Mouse (Mus musculus): ENCODE measurements at regions not wholly inside any gene's neighbourhood (a gene's known extent, or its start where the extent isn't known, plus 50 kb on each side); places are given as distances from the start of the nearest gene placed in this dataset.
"Not testable (repeated sequence)": the region's sequence is repeated elsewhere in the genome, so short reads cannot be mapped to it uniquely, and the experiment has no call there.

DNA sequence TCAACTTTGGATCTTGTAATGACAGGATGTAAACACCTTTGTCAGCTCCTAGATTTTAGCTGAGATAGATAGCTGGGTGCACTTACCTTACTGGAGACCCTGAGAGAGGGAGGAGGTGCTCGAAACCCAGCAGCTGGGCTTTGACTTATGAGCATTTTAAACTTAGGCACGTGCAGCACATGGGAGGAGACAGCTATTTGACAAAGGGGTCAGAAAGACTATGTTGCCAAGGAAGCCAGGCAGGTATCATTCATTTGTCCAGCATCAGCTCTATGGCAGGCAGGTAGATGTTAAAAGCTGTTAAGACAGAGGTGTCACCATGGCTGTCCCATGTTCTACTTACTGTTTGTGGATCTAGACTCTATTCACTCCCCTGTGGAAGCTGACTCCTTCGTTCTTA is 120.0 kb upstream of the Tet2 start:
- no peak for DNase-seq (ENCODE audit: low read depth, low spot score)

DNA sequence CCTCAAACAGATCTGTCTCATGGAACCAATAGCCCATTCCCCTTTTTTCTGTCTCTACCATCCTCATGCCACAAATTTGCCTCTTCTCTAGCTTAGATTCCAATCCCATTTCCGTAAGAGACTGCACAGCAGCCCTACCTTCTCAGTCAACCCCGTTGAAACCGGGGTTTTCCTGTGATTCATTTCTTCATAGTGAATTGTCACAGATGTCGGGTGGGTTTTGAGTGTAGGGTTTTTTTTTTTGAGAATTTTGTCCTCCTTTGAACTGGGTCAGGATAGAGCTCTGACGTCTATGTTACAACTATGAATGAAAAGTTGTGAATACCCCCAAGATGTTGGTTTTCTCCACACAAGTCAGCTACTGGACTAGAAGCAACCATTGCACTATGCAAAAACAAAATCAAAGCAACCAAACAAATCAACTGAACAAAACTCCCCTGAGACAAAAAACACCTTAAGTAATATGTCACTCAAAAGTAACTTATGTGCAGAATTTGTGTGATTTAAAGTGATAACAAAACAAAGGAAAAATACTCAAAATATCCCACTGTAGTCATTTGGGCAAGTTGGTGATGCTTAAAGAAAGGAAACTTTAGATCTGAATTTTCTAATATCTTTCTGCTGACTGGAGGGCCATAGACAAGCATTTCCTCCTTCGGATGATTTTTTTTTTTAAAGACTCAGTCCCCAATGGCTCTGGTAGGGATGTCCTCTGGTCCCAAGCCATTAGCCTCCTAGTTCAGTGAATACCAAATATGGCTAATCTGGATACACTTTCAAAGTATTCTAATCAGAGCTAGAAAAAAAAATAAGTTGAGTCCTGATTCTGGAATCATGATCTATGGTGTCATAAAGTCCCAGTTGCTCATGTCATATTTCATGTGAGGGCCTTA is 120.7 kb upstream of the Tet2 start:
- DNase-seq (ENCODE audit: low read depth, low spot score): no peak

DNA sequence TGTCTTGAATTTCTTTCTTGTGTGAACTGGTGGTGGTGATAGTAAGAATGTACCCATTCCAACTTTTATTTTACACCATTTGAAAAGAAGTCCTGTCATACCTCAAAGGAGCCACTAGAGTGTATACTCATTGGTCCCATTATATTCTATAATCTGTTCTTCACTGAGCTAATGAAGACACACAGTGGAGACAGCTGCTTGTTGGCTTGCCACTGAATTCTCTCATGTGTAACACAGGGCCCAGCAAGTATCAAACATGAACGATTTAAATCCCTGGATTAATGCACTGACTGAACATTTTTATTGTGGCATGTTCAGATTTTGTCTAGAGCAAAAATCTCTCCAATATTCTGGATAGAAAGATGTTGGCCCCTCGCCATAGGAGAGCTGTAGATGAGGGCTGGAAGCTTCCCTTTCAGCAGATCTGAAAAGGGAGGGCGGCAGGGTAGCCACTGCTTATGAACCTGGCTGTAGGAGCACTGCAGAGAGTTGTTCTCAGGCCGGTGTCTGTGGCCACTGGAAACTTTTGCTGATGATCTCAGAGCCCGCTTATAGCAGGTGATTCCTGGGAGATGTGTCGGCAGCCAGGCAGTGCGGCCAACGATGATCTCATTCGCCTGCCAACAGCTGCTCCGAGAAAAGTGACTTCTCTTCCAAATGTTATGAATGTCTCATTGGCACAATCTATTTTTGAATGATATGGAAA is 128.0 kb upstream of the Tet2 start:
- DNase-seq (ENCODE audit: low read depth, low spot score): no peak

DNA sequence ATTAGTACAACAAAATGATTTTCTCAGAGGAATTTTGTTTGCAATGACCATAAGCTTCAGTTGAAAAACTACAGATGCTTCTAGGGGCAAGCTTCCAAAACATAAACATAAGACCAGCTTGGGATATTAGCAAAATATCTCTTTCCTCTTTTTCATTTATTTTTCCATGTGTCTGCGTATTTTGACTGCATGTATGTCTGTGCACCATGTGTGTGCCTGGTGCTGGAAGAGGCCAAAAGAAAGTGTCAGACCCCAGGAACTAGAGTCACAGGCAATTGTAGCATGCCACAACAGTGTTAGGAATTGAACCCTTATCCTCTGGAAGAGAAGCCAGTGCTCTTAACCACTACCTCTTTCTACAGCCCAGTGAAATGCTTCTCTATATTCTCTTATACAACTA is 133.0 kb upstream of the Tet2 start:
- no peak for DNase-seq (ENCODE audit: low read depth, low spot score)

DNA sequence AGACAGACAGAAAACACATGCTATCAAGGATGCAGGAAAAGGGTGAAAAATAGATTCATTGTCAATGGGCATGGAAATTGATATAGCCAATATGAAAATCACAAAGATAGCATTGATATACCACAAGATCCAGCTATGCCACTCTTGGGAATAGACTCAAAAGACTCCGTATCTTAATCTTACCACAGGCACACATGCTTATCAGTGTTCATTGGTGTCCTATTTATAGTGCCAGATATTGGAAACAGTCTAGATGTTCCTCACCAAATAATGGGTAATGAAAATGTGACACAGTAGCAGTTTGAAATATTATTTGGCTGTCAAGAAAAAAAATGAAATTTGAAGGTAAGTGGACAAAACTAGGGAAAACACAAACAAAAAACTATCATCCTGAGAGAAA is 135.0 kb upstream of the Tet2 start:
- DNase-seq (ENCODE audit: low read depth, low spot score): no peak

DNA sequence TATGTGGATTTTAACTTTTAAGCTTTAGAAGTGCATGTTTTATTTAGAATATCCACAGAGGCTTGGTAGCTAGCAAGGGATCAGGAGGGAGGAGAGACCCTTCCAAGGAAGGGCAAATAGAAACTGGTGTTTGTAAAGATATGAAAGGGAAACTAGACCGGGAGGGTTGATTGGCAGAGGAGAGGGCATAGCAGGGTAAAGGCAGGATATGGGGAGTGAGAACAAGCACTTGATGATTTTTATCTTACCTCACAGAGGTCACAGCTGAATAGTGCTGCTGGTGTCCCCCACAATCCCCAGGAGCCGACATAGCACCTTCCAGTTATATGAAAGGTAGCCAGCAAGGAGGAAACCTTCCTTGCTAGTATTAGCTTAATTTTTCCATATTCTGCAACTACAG is 135.4 kb upstream of the Tet2 start:
- DNase-seq (ENCODE audit: low read depth, low spot score): no peak

DNA sequence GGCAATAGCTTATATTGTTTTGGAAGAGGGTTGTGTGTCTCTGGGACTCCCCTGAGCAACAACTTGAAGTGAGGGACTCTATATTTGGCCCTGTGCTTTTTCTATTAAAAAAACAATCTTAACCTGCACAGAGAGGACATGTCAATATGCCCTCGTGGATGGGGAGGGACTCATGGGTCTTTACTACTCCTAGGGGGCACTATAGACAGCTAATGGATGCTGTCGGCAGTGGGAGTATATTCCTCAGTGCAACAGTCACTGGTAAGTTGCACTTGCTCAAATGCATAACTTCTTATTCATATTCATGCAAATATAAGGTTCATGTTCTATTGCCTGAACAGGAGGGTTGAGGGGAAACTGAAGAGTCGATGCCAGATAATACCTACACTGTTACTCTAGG is 135.9 kb upstream of the Tet2 start:
- no peak for DNase-seq (ENCODE audit: low read depth, low spot score)

DNA sequence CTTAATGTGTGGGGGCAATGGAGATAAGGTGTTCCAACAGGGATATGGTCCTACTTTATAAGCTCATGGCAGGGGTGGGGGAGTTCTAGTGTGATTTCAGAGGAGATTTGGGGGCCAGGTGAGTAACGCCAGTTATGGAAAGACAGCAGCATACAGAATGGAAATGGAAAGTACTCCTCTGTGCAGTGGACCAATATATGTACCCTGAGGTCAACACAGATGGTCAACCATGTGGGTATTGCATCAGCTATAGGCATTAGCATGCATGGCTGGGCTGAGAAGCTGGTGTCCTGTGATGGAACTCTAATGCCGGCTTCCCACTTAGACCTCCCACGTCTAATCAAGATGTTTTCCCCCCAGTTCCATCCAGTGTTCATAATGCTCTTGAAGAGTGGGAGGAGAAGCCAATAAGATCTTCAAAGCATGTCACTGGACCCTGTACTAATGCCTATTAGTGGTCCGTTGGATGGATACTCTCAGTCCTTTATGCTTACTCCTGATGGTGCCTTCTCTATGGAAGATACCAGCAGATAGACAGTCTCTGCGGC is 139.3 kb upstream of the Tet2 start:
- no peak for DNase-seq (ENCODE audit: low read depth, low spot score)

DNA sequence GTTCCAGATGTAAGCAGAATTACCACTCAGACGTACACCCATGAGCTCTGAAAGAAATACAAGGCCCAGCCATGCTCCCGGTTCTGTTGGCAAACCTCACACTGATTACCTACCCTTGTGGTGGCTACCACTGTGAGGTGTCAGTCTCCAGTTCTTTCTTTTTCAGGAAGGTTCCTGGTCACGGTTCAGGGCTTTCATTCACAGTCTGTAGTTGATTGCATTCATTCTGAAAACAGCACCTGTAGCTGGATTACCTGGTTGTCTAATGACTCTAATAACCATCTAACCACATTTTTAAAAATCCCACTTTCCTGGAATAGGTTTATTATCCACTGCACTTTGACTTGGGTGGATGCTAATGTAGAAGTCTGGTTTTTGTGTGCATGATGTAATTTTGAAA is 139.8 kb upstream of the Tet2 start:
- DNase-seq (ENCODE audit: low read depth, low spot score): no peak

DNA sequence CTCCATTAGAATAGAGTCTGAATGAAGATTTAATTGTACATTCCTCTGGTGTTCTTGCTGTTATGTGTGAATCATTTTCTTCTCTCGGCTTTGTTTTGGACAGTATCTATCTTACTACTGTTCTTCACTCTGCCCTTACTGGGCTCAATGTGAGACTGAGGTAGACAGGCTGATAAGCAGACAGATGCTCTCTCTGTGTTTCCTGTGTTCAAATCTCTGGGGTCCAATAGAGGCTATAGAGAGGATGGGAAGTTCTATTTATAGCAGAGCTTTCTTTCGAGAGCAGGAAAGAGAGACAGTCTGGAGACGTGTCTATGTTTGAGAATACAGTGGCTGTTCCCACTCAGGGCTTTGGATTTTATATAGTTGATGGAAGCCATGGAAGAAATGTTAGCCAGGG is 140.5 kb upstream of the Tet2 start:
- DNase-seq (ENCODE audit: low read depth, low spot score): no peak

DNA sequence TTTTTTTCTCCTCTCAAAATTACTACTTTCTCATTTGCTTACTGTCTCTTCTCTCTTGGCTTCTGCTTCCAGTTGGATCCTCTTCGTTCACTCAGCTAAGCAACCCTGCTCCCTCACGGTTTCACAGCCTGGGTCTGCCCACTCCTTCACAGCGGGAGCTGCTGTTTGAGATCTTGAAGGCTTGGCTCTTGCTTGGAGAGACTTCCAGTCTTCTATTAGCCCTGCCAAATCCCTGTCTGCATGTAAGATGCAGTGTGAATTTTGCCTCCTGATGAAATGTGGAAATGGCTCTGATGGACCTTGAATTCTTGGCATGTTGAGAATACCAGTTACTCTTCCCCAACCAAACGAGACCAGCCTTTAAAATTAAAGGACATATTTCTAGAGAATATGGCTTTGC is 149.1 kb upstream of the Tet2 start:
- DNase-seq (ENCODE audit: low read depth, low spot score): no peak

DNA sequence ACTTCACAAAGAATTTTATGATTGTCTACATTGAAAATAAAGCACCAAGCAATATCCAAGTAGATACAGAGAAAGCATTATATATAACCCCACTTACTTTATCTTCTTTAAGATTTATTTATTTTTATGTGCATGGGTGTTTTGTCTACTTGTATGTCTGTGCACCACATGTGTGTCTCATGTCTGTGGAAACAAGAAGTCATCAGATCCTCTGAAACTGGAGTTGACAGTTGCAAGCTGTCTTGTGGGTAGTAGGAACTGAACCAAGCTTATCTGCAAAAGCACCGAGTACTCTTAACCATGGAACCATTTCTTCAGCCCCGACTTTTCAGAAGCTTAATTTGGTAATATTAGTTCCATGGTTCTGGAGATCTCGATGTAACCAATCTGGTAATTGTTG is 151.2 kb upstream of the Tet2 start:
- no peak for DNase-seq (ENCODE audit: low read depth, low spot score)

DNA sequence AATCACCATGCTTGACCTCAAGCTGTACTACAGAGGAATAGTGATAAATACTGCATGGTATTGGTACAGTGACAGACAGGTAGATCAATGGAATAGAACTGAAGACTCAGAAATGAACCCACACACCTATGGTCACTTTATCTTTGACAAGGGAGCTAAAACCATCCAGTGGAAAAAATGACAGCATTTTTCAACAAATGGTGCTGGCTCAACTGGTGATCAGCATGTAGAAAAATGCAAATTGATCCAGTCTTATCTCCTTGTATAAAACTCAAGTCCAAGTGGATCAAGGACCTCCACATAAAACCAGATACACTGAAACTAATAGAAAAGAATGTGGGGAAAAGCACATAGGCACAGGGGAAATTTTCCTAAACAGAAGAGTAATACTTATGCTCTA is 159.9 kb upstream of the Tet2 start:
- DNase-seq (ENCODE audit: low read depth, low spot score): not testable (repeated sequence)

DNA sequence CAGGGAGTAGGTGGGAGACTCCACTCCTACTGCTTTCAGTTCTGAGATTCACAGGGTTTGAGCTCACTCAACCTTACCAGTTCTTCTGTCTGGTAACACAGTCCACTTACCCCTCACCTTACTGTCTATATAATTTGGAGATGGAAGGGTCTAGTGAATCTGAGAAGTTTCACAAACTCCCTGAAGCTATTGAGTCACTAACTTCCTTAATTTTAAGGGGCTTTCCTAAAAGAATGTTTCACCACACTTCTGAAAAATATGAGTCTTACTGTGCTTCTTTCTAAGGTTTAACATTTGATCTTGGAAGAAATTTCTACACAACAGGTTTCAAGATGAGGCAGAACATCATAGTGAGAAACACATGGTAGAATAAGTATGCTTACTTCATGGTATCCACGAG is 166.6 kb upstream of the Tet2 start:
- no peak for DNase-seq (ENCODE audit: low read depth, low spot score)

DNA sequence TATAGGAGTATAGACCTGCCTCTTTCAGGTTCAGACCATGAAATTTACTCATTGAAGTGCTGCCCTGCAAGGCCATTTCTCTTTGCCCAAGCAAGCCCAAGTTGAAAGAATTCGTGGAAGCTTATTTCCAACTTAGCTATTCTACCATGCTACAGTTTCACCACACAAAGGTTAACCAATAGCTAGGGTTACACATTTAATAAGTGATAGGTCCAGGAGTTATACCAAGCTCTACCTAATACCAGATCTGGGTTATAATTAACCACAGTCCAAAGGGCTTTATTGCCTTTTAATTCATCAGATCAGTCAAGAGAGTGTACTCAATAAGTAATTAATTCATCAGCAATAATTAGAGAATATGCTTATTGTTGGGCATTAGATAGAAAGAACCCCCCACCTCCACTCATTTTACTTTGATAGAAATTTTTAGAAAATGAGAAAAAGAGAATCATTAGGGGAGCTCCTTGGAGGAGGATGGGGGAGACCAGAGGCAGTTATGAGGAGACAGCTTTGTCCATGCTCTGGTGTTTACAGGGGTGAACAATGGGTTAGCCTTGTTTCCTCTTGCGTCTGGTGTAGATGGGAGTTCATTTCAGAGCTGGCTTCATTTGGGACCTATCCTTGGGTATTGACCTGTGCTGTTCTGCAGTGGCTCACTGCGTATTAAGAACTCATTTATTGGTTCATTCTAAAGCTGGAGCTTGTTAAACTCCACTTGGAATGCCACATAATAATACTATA is 177.8 kb upstream of the Tet2 start:
- DNase-seq (ENCODE audit: low read depth, low spot score): no peak

DNA sequence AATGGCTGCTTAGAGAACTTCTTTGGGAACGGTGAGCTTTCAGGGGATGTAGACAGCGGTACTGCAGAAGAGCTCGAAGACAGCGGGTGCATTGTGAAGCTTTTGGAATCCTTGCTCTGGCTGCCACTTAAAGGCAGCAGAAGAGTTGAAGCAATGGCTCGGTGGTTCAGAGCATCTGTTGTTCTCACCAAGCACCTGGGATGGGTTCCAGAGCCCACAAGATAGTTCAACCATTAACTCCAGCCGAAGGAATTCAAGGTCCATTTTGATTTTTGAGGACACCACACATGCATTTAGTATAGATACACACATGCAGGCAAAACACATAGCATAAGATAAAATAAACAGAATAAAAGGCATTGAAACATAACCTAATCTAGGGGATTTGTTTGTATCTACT is 181.9 kb upstream of the Tet2 start:
- DNase-seq (ENCODE audit: low read depth, low spot score): no peak

DNA sequence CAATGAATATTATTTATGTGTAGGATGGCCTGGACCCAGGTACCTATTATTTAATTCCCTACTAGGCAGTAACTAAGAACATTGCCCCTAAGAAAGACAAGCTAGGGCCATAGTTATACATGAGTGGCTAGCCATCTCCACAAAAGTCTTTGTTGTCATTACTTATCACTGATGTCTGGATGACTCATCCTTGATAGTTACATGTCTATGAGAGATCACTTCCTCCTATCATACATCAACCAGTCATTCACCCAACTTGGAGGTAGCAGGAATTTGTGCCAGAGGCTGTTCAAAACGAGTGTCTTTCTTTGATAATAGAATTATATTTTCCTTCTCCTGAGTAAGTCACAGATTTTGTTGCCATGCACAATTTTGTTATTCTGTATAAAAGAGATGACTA is 190.7 kb upstream of the Tet2 start:
- DNase-seq (ENCODE audit: low read depth, low spot score): no peak

DNA sequence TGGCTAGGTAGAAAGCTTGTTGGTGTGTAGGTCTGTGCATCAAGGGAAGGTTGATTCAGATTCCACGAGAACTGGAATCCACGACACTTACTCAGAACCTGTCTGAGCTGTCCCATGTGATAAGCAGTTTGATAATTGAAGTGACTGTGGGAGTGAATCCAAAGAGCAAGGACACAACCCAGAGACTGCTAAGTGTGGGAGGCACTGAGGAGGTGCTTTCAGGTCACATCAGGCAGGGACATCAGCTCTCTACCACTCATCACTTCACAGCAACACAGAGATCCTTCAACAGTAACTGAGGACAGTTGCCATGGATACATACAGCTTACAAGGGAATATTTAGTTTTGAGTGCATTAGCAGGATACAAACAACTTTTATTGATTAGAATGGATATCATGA is 194.0 kb upstream of the Tet2 start:
- no peak for DNase-seq (ENCODE audit: low read depth, low spot score)

DNA sequence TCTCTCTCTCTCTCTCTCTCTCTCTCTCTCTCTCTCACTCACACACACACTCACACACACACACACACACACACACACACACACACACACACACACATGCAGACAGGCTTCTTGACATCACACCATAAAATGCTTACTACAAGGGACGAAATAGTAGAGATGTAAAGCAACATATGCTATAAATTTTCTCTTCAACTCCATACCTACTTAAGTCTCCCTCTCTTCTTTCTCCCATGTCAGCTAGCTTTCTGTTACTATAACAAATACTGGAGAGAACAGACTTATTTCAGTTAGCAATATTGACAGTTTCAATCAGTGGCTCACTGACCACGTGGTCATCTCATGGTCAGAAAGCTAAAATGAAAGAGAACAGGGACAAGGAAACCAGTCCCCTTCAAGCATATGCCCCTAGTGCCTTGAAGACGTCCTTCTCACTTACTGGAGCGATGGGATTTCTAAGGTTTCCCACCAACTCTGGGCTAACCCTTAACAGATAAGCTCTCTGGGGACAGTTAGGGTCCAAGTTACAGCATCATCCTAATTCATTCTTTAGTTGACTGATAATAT is 199.7 kb upstream of the Tet2 start:
- DNase-seq (ENCODE audit: low read depth, low spot score): no peak

DNA sequence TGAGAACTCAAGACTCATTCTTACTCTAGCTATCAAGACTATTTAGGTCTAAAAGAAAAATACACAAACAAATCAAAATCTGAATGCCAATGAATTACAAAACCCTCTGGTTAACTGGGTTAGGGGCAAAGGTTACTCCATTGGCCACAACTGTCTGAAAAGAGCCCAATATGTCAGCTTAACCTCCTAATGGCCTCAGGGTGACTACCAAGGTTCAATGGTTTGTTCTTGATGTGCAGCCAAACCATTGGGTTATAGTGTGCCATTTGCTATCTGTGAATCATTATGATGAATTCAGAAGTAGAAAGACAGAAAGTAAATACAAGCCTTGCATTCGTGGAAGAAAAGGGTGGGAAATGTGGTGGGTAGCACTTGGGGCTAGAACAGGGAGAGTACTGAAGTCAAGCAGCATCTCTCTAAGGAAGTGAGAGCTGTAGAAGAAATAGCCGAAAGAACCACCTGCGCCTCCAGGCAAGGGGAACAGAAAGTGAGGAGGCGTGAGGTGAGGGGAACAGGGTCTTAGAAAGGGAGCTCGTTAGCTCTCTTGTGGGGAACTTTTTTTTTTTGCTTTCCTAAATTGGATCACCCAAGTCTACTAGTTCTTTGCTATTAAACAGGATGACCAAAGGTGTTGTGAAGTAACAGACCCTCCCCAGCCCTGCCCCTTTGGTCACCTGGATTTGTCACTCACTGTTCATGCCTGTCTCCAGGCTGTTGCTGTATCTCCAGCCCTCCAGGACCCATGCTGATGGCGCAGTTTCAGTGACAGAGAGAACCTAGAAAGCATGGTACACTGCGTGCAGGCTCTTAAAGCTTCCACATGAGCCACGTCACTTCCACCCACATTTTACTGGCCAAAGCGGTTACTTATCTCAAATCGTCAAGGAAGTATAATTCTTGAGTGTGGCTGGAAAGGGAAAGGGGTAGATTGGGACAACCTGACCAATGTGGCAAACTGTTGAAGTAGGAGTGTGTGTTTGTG is 204.1 kb upstream of the Tet2 start:
- DNase-seq (ENCODE audit: low read depth, low spot score): no peak

DNA sequence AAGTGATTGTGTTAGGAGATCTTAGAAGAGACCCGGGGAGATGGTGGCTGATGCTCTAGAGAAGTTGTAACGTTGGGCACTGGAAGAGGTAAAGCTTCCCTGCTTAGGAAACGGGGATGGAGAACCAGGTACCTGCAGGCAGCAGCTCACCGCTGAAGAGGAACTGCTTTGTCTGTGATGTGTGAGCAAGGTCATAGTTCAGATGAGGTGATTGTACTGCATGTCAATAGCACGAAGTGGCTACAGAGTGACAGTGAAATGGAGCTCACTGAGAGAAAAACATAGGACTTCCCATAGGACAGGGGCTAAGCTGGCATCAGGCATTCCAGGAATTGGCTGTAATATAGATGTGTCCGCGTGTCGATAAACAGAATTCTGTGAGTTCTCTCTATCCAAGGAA is 205.1 kb upstream of the Tet2 start:
- DNase-seq (ENCODE audit: low read depth, low spot score): no peak

Data from mesoderm, embryonic 11.5 days (tissue).